Comparison of ENCODE assay signal across 14 mouse cellular contexts in genomic region chr15:5495954-5496353, GRCm38 (mm10).
"Had no signal": no experiment of that assay in that cellular context is flagged by ENCODE, and none has a peak within 500 bp of the region (broad histone marks: within the 10 kb centered on the region; RNA-seq: fewer than 3 reads in every experiment).

No protein-coding gene starts in this region.

- H3K9ac ChIP-seq: limb, embryonic 15.5 days; liver, embryonic 14.5 days; midbrain, embryonic 13.5 days; neural tube, embryonic 13.5 days; stomach, embryonic 15.5 days had no signal

- H3K9me3 ChIP-seq: limb, embryonic 15.5 days; midbrain, embryonic 13.5 days; neural tube, embryonic 13.5 days; stomach, embryonic 15.5 days had no signal

- H3K27ac ChIP-seq: kidney, postnatal 0 days; limb, embryonic 15.5 days; liver, embryonic 14.5 days; midbrain, embryonic 13.5 days; neural tube, embryonic 13.5 days; stomach, embryonic 15.5 days had no signal

- H3K36me3 ChIP-seq: limb, embryonic 15.5 days; midbrain, embryonic 13.5 days; neural tube, embryonic 13.5 days; stomach, embryonic 15.5 days had no signal

- DNase-seq: kidney, adult 8-10 months; kidney, postnatal 36 days; layer of hippocampus, adult 9-11 months; layer of hippocampus, postnatal 36 days; retina, postnatal 1 day; right cerebral cortex, postnatal 4 days; thymus, adult 2 months; thymus, postnatal 25 days had no signal

- H3K4me2 ChIP-seq: limb, embryonic 15.5 days; midbrain, embryonic 13.5 days; neural tube, embryonic 13.5 days; stomach, embryonic 15.5 days had no signal

- H3K4me3 ChIP-seq: limb, embryonic 15.5 days; midbrain, embryonic 13.5 days; neural tube, embryonic 13.5 days; stomach, embryonic 15.5 days had no signal

- H3K27me3 ChIP-seq: limb, embryonic 15.5 days; midbrain, embryonic 13.5 days; neural tube, embryonic 13.5 days; stomach, embryonic 15.5 days had no signal

- ATAC-seq: midbrain, embryonic 13.5 days had no signal

- H3K4me1 ChIP-seq: limb, embryonic 15.5 days; midbrain, embryonic 13.5 days; neural tube, embryonic 13.5 days had no signal
